Mouse (Mus musculus) stomach, embryonic 14.5 days (tissue): ENCODE results near the gene Ap5b1. TPM values are rescaled to one million over a fixed set of nuclear protein-coding genes. Genes with fewer than 3 reads are reported as not detected.
A peak's percentile ranks its signal among the peaks of the same experiment; 100 is the strongest.

ENCODE experiments used
- ATAC-seq: fragments of 200-750 bp; cut with Nextera tagmentation; 2 replicates; pipeline ENCODE4 v1.8.0; 2017; ENCODE audit warnings: low read depth, moderate TSS enrichment; ENCODE audit not compliant: insufficient number of reproducible peaks, insufficient read depth, low FRiP score
- H3K27ac ChIP-seq: fragments of 300-500 bp; sonication (generic); 2 replicates; pipeline ENCODE4 v1.5.1; 2014; ENCODE audit warnings: mild to moderate bottlenecking, low read length, moderate library complexity, mixed read lengths
- H3K27me3 ChIP-seq: fragments of 300-500 bp; sonication (generic); 2 replicates; pipeline ENCODE4 v1.6.1; 2014; ENCODE audit warnings: low read length, control low read depth, mixed read lengths; ENCODE audit not compliant: control insufficient read depth, insufficient read depth
- H3K36me3 ChIP-seq: fragments of 300-500 bp; sonication (generic); 2 replicates; pipeline ENCODE4 v1.6.1; 2014; ENCODE audit warnings: mild to moderate bottlenecking, control low read depth, low read length, moderate library complexity, mixed read lengths; ENCODE audit not compliant: control insufficient read depth, insufficient read depth
- H3K4me1 ChIP-seq: fragments of 300-500 bp; sonication (generic); 2 replicates; pipeline ENCODE4 v1.6.1; 2014; ENCODE audit warnings: low read length, control low read depth, mixed read lengths; ENCODE audit not compliant: control insufficient read depth, insufficient read depth
- H3K4me2 ChIP-seq: fragments of 300-500 bp; sonication (generic); replicated peaks from 2 replicates; pipeline ENCODE4 v1.6.1; 2014; ENCODE audit warnings: low read depth, low read length, control low read depth
- H3K4me3 ChIP-seq: fragments of 300-500 bp; sonication (generic); 2 replicates; pipeline ENCODE4 v1.5.1; 2014; ENCODE audit warnings: low read depth, low read length, control low read depth
- H3K9ac ChIP-seq: fragments of 300-500 bp; sonication (generic); replicated peaks from 2 replicates; pipeline ENCODE4 v1.6.1; 2014; ENCODE audit warnings: low read depth, mild to moderate bottlenecking, control low read depth, low read length, moderate library complexity, mixed read lengths
- H3K9me3 ChIP-seq: fragments of 300-500 bp; sonication (generic); 2 replicates; pipeline ENCODE4 v1.6.1; 2016; ENCODE audit warnings: low read depth, low read length, control low read depth; ENCODE audit not compliant: control insufficient read depth
- WGBS: fragments of 180-500 bp; shearing (Covaris S2); extraction: QIAGEN DNeasy Blood & Tissue Kit; methylation state at CpG from one replicate; pipeline ENCODE4 v1.1.7; 2014; 5-methylcytosine and 5-hydroxymethylcytosine counted together
- polyA plus RNA-seq: library from polyadenylated mRNA; unstranded; fragments of >200 nt; fragmentation: Nextera tagmentation; extraction: Ambion mirVana; gene quantifications from 2 replicates; pipeline ENCODE4 v1.2.1, GENCODE M21; 2014

Ap5b1 gene
- polyA plus RNA-seq, 1 experiment from 2014 or later, result 5.5 TPM

- WGBS, result 59% methylated on average over 10 of the region's 10 CpGs
- peak overlapping the region; percentile 71 for H3K9ac ChIP-seq
- ATAC-seq, result no peak
Observed at GRCm38 (mm10) chr19:5609171-5609546, 41.3 kb downstream of the Ap5b1 start.

GRCm38 (mm10) chr19:5609547-5610404, 42.0 kb downstream of the Ap5b1 start, which contains the start of gene Kat5:
Gene Kat5, minus strand, starts transcription at chr19:5610237.
- WGBS, result under 1% methylated on average over 54 of the region's 55 CpGs
- peaks cover 10% of the 10 kb centered on the region for H3K4me1 ChIP-seq
- H3K27ac ChIP-seq, result peak within 1 kb of the TSS; percentile 97
- peak; percentile 91 for ATAC-seq
- H3K9ac ChIP-seq, result peak within 1 kb of the TSS; percentile 71
- peak within 1 kb of the TSS; percentile 61 for H3K4me3 ChIP-seq
- H3K9me3 ChIP-seq, result no peaks in the 10 kb centered on the region
- H3K36me3 ChIP-seq, result peaks cover 41% of the 10 kb centered on the region
- H3K4me2 ChIP-seq, result peak within 1 kb of the TSS; percentile 70
- H3K27me3 ChIP-seq, result no peaks in the 10 kb centered on the region

More at GRCm38 (mm10) chr19:5609171-5609546, 41.3 kb downstream of the Ap5b1 start:
- Histone ChIP-seq H3K4me2 (peak overlapping the region; percentile 70), H3K4me1 (peaks cover 10% of the 10 kb centered on the region), H3K36me3 (peaks cover 47% of the 10 kb centered on the region), H3K4me3 (peak overlapping the region; percentile 61), H3K27me3 (no peaks in the 10 kb centered on the region), H3K9me3 (no peaks in the 10 kb centered on the region), H3K27ac (peak overlapping the region; percentile 97; the same call in 1 of the 2 replicates)

GRCm38 (mm10) chr19:5611973-5612372, 44.1 kb downstream of the Ap5b1 start:
- Histone ChIP-seq H3K9ac (no peak overlapping the region), H3K27ac (no peak overlapping the region), H3K36me3 (peaks cover 19% of the 10 kb centered on the region), H3K27me3 (no peaks in the 10 kb centered on the region), H3K4me3 (no peak overlapping the region), H3K4me1 (peaks cover 10% of the 10 kb centered on the region), H3K4me2 (no peak overlapping the region), H3K9me3 (no peaks in the 10 kb centered on the region)
- ATAC-seq, result no peak
- WGBS, result 93% methylated on average over 1 of the region's 1 CpGs

GRCm38 (mm10) chr19:5612762-5613411, 45.1 kb downstream of the Ap5b1 start:
- Histone ChIP-seq H3K9ac (no peak overlapping the region), H3K36me3 (peaks cover 10% of the 10 kb centered on the region), H3K27ac (no peak overlapping the region), H3K4me1 (peaks cover 10% of the 10 kb centered on the region), H3K4me3 (no peak overlapping the region), H3K4me2 (no peak overlapping the region), H3K9me3 (no peaks in the 10 kb centered on the region), H3K27me3 (no peaks in the 10 kb centered on the region)
- 68% methylated on average over 3 of the region's 3 CpGs for WGBS
- no peak for ATAC-seq

GRCm38 (mm10) chr19:5614953-5615352, 47.1 kb downstream of the Ap5b1 start:
- no peak for ATAC-seq
- H3K4me1 ChIP-seq, result no peaks in the 10 kb centered on the region
- H3K9ac ChIP-seq, result no peak overlapping the region
- H3K27ac ChIP-seq, result no peak overlapping the region
- H3K4me3 ChIP-seq, result no peak overlapping the region
- H3K27me3 ChIP-seq, result no peaks in the 10 kb centered on the region
- H3K9me3 ChIP-seq, result no peaks in the 10 kb centered on the region
- H3K36me3 ChIP-seq, result no peaks in the 10 kb centered on the region
- 66% methylated on average over 2 of the region's 2 CpGs for WGBS
- H3K4me2 ChIP-seq, result no peak overlapping the region

GRCm38 (mm10) chr19:5620007-5620406, 52.2 kb downstream of the Ap5b1 start:
- H3K27me3 ChIP-seq, result no peaks in the 10 kb centered on the region
- H3K27ac ChIP-seq, result no peak overlapping the region
- WGBS, result 78% methylated on average over 4 of the region's 4 CpGs
- no peak overlapping the region for H3K4me3 ChIP-seq
- H3K9me3 ChIP-seq, result no peaks in the 10 kb centered on the region
- ATAC-seq, result no peak
- H3K4me2 ChIP-seq, result no peak overlapping the region
- H3K9ac ChIP-seq, result no peak overlapping the region
- no peaks in the 10 kb centered on the region for H3K4me1 ChIP-seq
- H3K36me3 ChIP-seq, result no peaks in the 10 kb centered on the region

Other genes starting within 250 kb of the Ap5b1 start
- not detected in 2 replicates for gene Catsper1, start 232.3 kb upstream of the Ap5b1 start, polyA plus RNA-seq
- 0.78 and 1.5 TPM in 2 replicates for gene Cst6, start 218.5 kb upstream of the Ap5b1 start, polyA plus RNA-seq
- 44.3 and 45.9 TPM in 2 replicates for gene Eif1ad, start 201.3 kb upstream of the Ap5b1 start, polyA plus RNA-seq
- gene Banf1, start 200.9 kb upstream of the Ap5b1 start, polyA plus RNA-seq, result 434 and 456 TPM in 2 replicates
- 56.3 and 65.0 TPM in 2 replicates for gene Sart1, start 179.3 kb upstream of the Ap5b1 start, polyA plus RNA-seq
- gene Tsga10ip, start 165.5 kb upstream of the Ap5b1 start, polyA plus RNA-seq, result 2.0 TPM in 1 of 2 replicates, not detected in the other
- 191 and 198 TPM in 2 replicates for gene Drap1, start 143.0 kb upstream of the Ap5b1 start, polyA plus RNA-seq
- gene AI837181, start 142.9 kb upstream of the Ap5b1 start, polyA plus RNA-seq, result 35.8 and 39.2 TPM in 2 replicates
- gene Fosl1, start 120.5 kb upstream of the Ap5b1 start, polyA plus RNA-seq, result not detected in 2 replicates
- gene Ccdc85b, start 110.1 kb upstream of the Ap5b1 start, polyA plus RNA-seq, result 6.8 and 7.8 TPM in 2 replicates
- 126 and 130 TPM in 2 replicates for gene Fibp, start 107.4 kb upstream of the Ap5b1 start, polyA plus RNA-seq
- gene Ctsw, start 99.5 kb upstream of the Ap5b1 start, polyA plus RNA-seq, result 1.5 and 2.3 TPM in 2 replicates
- gene Efemp2, start 94.1 kb upstream of the Ap5b1 start, polyA plus RNA-seq, result 177 and 179 TPM in 2 replicates
- 41.2 and 46.6 TPM in 2 replicates for gene Mus81, start 79.6 kb upstream of the Ap5b1 start, polyA plus RNA-seq
- 2,904 and 2,937 TPM in 2 replicates for gene Cfl1, start 77.6 kb upstream of the Ap5b1 start, polyA plus RNA-seq
- gene 1700020D05Rik, start 64.2 kb upstream of the Ap5b1 start, polyA plus RNA-seq, result 0.25 and 0.42 TPM in 2 replicates
- gene Snx32, start 57.5 kb upstream of the Ap5b1 start, polyA plus RNA-seq, result 12.4 and 13.0 TPM in 2 replicates
- gene Ovol1, start 7.4 kb upstream of the Ap5b1 start, polyA plus RNA-seq, result 11.2 and 11.5 TPM in 2 replicates
- 113 and 119 TPM in 2 replicates for gene Rnaseh2c, start 33.8 kb downstream of the Ap5b1 start, polyA plus RNA-seq
- gene Kat5, start 42.2 kb downstream of the Ap5b1 start, polyA plus RNA-seq, result 30.5 and 37.0 TPM in 2 replicates
- 49.0 and 52.2 TPM in 2 replicates for gene Rela, start 69.5 kb downstream of the Ap5b1 start, polyA plus RNA-seq
- gene Sipa1, start 95.7 kb downstream of the Ap5b1 start, polyA plus RNA-seq, result 15.2 and 19.4 TPM in 2 replicates
- 20.0 and 21.5 TPM in 2 replicates for gene Map3k11, start 120.7 kb downstream of the Ap5b1 start, polyA plus RNA-seq
- gene Pcnx3, start 120.9 kb downstream of the Ap5b1 start, polyA plus RNA-seq, result 29.8 and 32.1 TPM in 2 replicates
- 0.62 and 0.84 TPM in 2 replicates for gene Kcnk7, start 136.3 kb downstream of the Ap5b1 start, polyA plus RNA-seq
- 36.7 and 37.4 TPM in 2 replicates for gene Ehbp1l1, start 158.3 kb downstream of the Ap5b1 start, polyA plus RNA-seq
- 92.4 and 98.4 TPM in 2 replicates for gene Fam89b, start 161.6 kb downstream of the Ap5b1 start, polyA plus RNA-seq
- 33.8 and 35.2 TPM in 2 replicates for gene Ltbp3, start 172.9 kb downstream of the Ap5b1 start, polyA plus RNA-seq
- 67.6 and 72.1 TPM in 2 replicates for gene Scyl1, start 203.4 kb downstream of the Ap5b1 start, polyA plus RNA-seq